Mouse (Mus musculus): ENCODE measurements around the gene Fyb2. TPM values are rescaled to one million over a fixed set of nuclear protein-coding genes. Genes with fewer than 3 reads are reported as not detected.

Gene Fyb2
- polyA plus RNA-seq, 1 experiment: not detected

GRCm38 (mm10) chr4:104933620-104934019 lies 20.4 kb downstream of the Fyb2 start:
- Histone ChIP-seq H3K9me3 (ENCODE audit: control insufficient read depth, low read length) (no peaks in the 10 kb centered on the region; the same call in 1 of the 2 replicates), H3K36me3 (ENCODE audit: control insufficient read depth) (no peaks in the 10 kb centered on the region), H3K4me1 (ENCODE audit: control insufficient read depth) (no peaks in the 10 kb centered on the region), H3K4me3 (replicated peaks) (no peak overlapping the region), H3K27me3 (ENCODE audit: control insufficient read depth) (no peaks in the 10 kb centered on the region)
- TF ChIP-seq TAL1 (IDR thresholded peaks at IDR 0.05; ENCODE audit: low read length) (no peak), GATA1 (IDR thresholded peaks at IDR 0.05; ENCODE audit: low read length) (no peak)

- H3K27me3 ChIP-seq (ENCODE audit: control insufficient read depth): no peaks in the 10 kb centered on the region
- H3K36me3 ChIP-seq (ENCODE audit: control insufficient read depth): no peaks in the 10 kb centered on the region
- H3K4me1 ChIP-seq (ENCODE audit: control insufficient read depth): no peaks in the 10 kb centered on the region
- TF ChIP-seq TAL1 (IDR thresholded peaks at IDR 0.05; ENCODE audit: low read length): no peak
- TF ChIP-seq GATA1 (IDR thresholded peaks at IDR 0.05; ENCODE audit: low read length): no peak
- H3K9me3 ChIP-seq (ENCODE audit: control insufficient read depth, low read length): no peaks in the 10 kb centered on the region
- H3K4me3 ChIP-seq (replicated peaks): no peak overlapping the region
Observed at GRCm38 (mm10) chr4:104934997-104935396, 21.7 kb downstream of the Fyb2 start.

- Histone ChIP-seq H3K36me3 (ENCODE audit: control insufficient read depth) (no peaks in the 10 kb centered on the region), H3K9me3 (ENCODE audit: control insufficient read depth, low read length) (no peaks in the 10 kb centered on the region), H3K27me3 (ENCODE audit: control insufficient read depth) (no peaks in the 10 kb centered on the region), H3K4me1 (ENCODE audit: control insufficient read depth) (no peaks in the 10 kb centered on the region), H3K4me3 (replicated peaks) (no peak overlapping the region)
- TF ChIP-seq GATA1 (IDR thresholded peaks at IDR 0.05; ENCODE audit: low read length): no peak
- TF ChIP-seq TAL1 (IDR thresholded peaks at IDR 0.05; ENCODE audit: low read length): no peak
Observed at GRCm38 (mm10) chr4:104935436-104935835, 22.2 kb downstream of the Fyb2 start.

GRCm38 (mm10) chr4:104936011-104936410 lies 22.8 kb downstream of the Fyb2 start:
- Histone ChIP-seq H3K4me1 (ENCODE audit: control insufficient read depth) (no peaks in the 10 kb centered on the region), H3K27me3 (ENCODE audit: control insufficient read depth) (no peaks in the 10 kb centered on the region), H3K9me3 (ENCODE audit: control insufficient read depth, low read length) (no peaks in the 10 kb centered on the region), H3K4me3 (replicated peaks) (no peak overlapping the region), H3K36me3 (ENCODE audit: control insufficient read depth) (no peaks in the 10 kb centered on the region)
- TF ChIP-seq TAL1 (IDR thresholded peaks at IDR 0.05; ENCODE audit: low read length) (no peak), GATA1 (IDR thresholded peaks at IDR 0.05; ENCODE audit: low read length) (no peak)

- Histone ChIP-seq H3K27me3 (ENCODE audit: control insufficient read depth) (no peaks in the 10 kb centered on the region), H3K36me3 (ENCODE audit: control insufficient read depth) (no peaks in the 10 kb centered on the region), H3K4me1 (ENCODE audit: control insufficient read depth) (no peaks in the 10 kb centered on the region), H3K4me3 (replicated peaks) (no peak overlapping the region), H3K9me3 (ENCODE audit: control insufficient read depth, low read length) (no peaks in the 10 kb centered on the region)
- TF ChIP-seq GATA1 (IDR thresholded peaks at IDR 0.05; ENCODE audit: low read length) (no peak), TAL1 (IDR thresholded peaks at IDR 0.05; ENCODE audit: low read length) (no peak)
Observed at GRCm38 (mm10) chr4:104939535-104939934, 26.3 kb downstream of the Fyb2 start.

GRCm38 (mm10) chr4:104941895-104942294 lies 28.6 kb downstream of the Fyb2 start:
- TF ChIP-seq GATA1 (IDR thresholded peaks at IDR 0.05; ENCODE audit: low read length) (no peak), TAL1 (IDR thresholded peaks at IDR 0.05; ENCODE audit: low read length) (no peak)
- Histone ChIP-seq H3K27me3 (ENCODE audit: control insufficient read depth) (no peaks in the 10 kb centered on the region), H3K9me3 (ENCODE audit: control insufficient read depth, low read length) (no peaks in the 10 kb centered on the region)

GRCm38 (mm10) chr4:104944482-104944881 lies 31.2 kb downstream of the Fyb2 start:
- TF ChIP-seq TAL1 (IDR thresholded peaks at IDR 0.05; ENCODE audit: low read length): no peak
- no peaks in the 10 kb centered on the region for H3K4me1 ChIP-seq (ENCODE audit: control insufficient read depth)
- no peak overlapping the region for H3K4me3 ChIP-seq (replicated peaks)
- H3K36me3 ChIP-seq (ENCODE audit: control insufficient read depth): no peaks in the 10 kb centered on the region
- no peaks in the 10 kb centered on the region for H3K9me3 ChIP-seq (ENCODE audit: control insufficient read depth, low read length)
- no peaks in the 10 kb centered on the region for H3K27me3 ChIP-seq (ENCODE audit: control insufficient read depth)

More at GRCm38 (mm10) chr4:104941895-104942294, 28.6 kb downstream of the Fyb2 start:
- H3K4me3 ChIP-seq (replicated peaks): no peak overlapping the region
- no peaks in the 10 kb centered on the region for H3K4me1 ChIP-seq (ENCODE audit: control insufficient read depth)
- H3K36me3 ChIP-seq (ENCODE audit: control insufficient read depth): no peaks in the 10 kb centered on the region

- TF ChIP-seq GATA1 (IDR thresholded peaks at IDR 0.05; ENCODE audit: low read length): no peak
- no peak for TF ChIP-seq TAL1 (IDR thresholded peaks at IDR 0.05; ENCODE audit: low read length)
- no peaks in the 10 kb centered on the region for H3K4me1 ChIP-seq (ENCODE audit: control insufficient read depth)
- no peak overlapping the region for H3K4me3 ChIP-seq (replicated peaks)
- no peaks in the 10 kb centered on the region for H3K9me3 ChIP-seq (ENCODE audit: control insufficient read depth, low read length)
- no peaks in the 10 kb centered on the region for H3K36me3 ChIP-seq (ENCODE audit: control insufficient read depth)
- no peaks in the 10 kb centered on the region for H3K27me3 ChIP-seq (ENCODE audit: control insufficient read depth)
Observed at GRCm38 (mm10) chr4:104948886-104949285, 35.6 kb downstream of the Fyb2 start.

- Histone ChIP-seq H3K36me3 (ENCODE audit: control insufficient read depth) (no peaks in the 10 kb centered on the region), H3K27me3 (ENCODE audit: control insufficient read depth) (no peaks in the 10 kb centered on the region), H3K4me3 (replicated peaks) (no peak overlapping the region), H3K4me1 (ENCODE audit: control insufficient read depth) (no peaks in the 10 kb centered on the region), H3K9me3 (ENCODE audit: control insufficient read depth, low read length) (no peaks in the 10 kb centered on the region)
- TF ChIP-seq TAL1 (IDR thresholded peaks at IDR 0.05; ENCODE audit: low read length) (no peak), GATA1 (IDR thresholded peaks at IDR 0.05; ENCODE audit: low read length) (no peak)
Observed at GRCm38 (mm10) chr4:104949304-104949703, 36.0 kb downstream of the Fyb2 start.

- Histone ChIP-seq H3K4me1 (ENCODE audit: control insufficient read depth) (no peaks in the 10 kb centered on the region), H3K36me3 (ENCODE audit: control insufficient read depth) (no peaks in the 10 kb centered on the region), H3K9me3 (ENCODE audit: control insufficient read depth, low read length) (no peaks in the 10 kb centered on the region), H3K27me3 (ENCODE audit: control insufficient read depth) (no peaks in the 10 kb centered on the region), H3K4me3 (replicated peaks) (no peak overlapping the region)
- TF ChIP-seq TAL1 (IDR thresholded peaks at IDR 0.05; ENCODE audit: low read length) (no peak), GATA1 (IDR thresholded peaks at IDR 0.05; ENCODE audit: low read length) (no peak)
Observed at GRCm38 (mm10) chr4:104951280-104951878, 38.1 kb downstream of the Fyb2 start.
